Mouse (Mus musculus): Measurements from ENCODE around the gene Borcs7. TPM values are rescaled to one million over a fixed set of nuclear protein-coding genes. Genes with fewer than 3 reads are reported as not detected.
"Not testable (repeated sequence)": the region's sequence is repeated elsewhere in the genome, so short reads cannot be mapped to it uniquely, and the experiment has no call there.

The Borcs7 gene
- polyA plus RNA-seq, 1 experiment from 2014 or later = 15.3 TPM

- Histone ChIP-seq H3K4me1 (ENCODE audit: control insufficient read depth, insufficient read depth, low read length) (no peaks in the 10 kb centered on the region), H3K4me2 (ENCODE audit: low read depth, low read length) (no peak overlapping the region), H3K27ac (ENCODE audit: low read length) (no peak overlapping the region), H3K27me3 (ENCODE audit: control insufficient read depth, insufficient read depth, low read length) (no peaks in the 10 kb centered on the region), H3K9ac (ENCODE audit: low read length) (no peak overlapping the region), H3K4me3 (replicated peaks; ENCODE audit: low read length) (no peak overlapping the region), H3K9me3 (replicated peaks; ENCODE audit: control insufficient read depth, low read length) (0 out of 2 replicates have a peak, but pooled peaks cover 5% of the 10 kb centered on the region), H3K36me3 (ENCODE audit: control insufficient read depth, insufficient read depth, low read length) (peaks cover 6% of the 10 kb centered on the region; the same call in 1 of the 2 replicates)
- 71% methylated on average over 4 of the region's 4 CpGs for WGBS
- no peak for ATAC-seq (ENCODE audit: insufficient read depth, low FRiP score)
Observed at GRCm38 (mm10) chr19:46718150-46718549, 28.4 kb downstream of the Borcs7 start.

- no peak for ATAC-seq (ENCODE audit: insufficient read depth, low FRiP score)
- Histone ChIP-seq H3K27me3 (ENCODE audit: control insufficient read depth, insufficient read depth, low read length) (no peaks in the 10 kb centered on the region), H3K36me3 (ENCODE audit: control insufficient read depth, insufficient read depth, low read length) (no peaks in the 10 kb centered on the region), H3K9me3 (replicated peaks; ENCODE audit: control insufficient read depth, low read length) (no peaks in the 10 kb centered on the region), H3K9ac (ENCODE audit: low read length) (no peak overlapping the region), H3K4me1 (ENCODE audit: control insufficient read depth, insufficient read depth, low read length) (no peaks in the 10 kb centered on the region), H3K27ac (ENCODE audit: low read length) (no peak overlapping the region), H3K4me2 (ENCODE audit: low read depth, low read length) (no peak overlapping the region), H3K4me3 (replicated peaks; ENCODE audit: low read length) (no peak overlapping the region)
- 64% methylated on average over 11 of the region's 11 CpGs for WGBS
Observed at GRCm38 (mm10) chr19:46724411-46724810, 34.7 kb downstream of the Borcs7 start.

GRCm38 (mm10) chr19:46726142-46726541 lies 36.4 kb downstream of the Borcs7 start:
- WGBS = 95% methylated on average over 8 of the region's 8 CpGs
- ATAC-seq (ENCODE audit: insufficient read depth, low FRiP score) = no peak
- no peaks in the 10 kb centered on the region for H3K4me1 ChIP-seq (ENCODE audit: control insufficient read depth, insufficient read depth, low read length)

GRCm38 (mm10) chr19:46727140-46727736 lies 37.5 kb downstream of the Borcs7 start:
- no peak overlapping the region for H3K9ac ChIP-seq (ENCODE audit: low read length)
- H3K4me1 ChIP-seq (ENCODE audit: control insufficient read depth, insufficient read depth, low read length) = no peaks in the 10 kb centered on the region
- ATAC-seq (ENCODE audit: insufficient read depth, low FRiP score) = no peak
- H3K4me3 ChIP-seq (replicated peaks; ENCODE audit: low read length) = no peak overlapping the region
- no peak overlapping the region for H3K4me2 ChIP-seq (ENCODE audit: low read depth, low read length)
- H3K9me3 ChIP-seq (replicated peaks; ENCODE audit: control insufficient read depth, low read length) = no peaks in the 10 kb centered on the region
- no peak overlapping the region for H3K27ac ChIP-seq (ENCODE audit: low read length)
- no peaks in the 10 kb centered on the region for H3K36me3 ChIP-seq (ENCODE audit: control insufficient read depth, insufficient read depth, low read length)
- no peaks in the 10 kb centered on the region for H3K27me3 ChIP-seq (ENCODE audit: control insufficient read depth, insufficient read depth, low read length)
- 48% methylated on average over 8 of the region's 8 CpGs for WGBS

More at GRCm38 (mm10) chr19:46726142-46726541, 36.4 kb downstream of the Borcs7 start:
- H3K27ac ChIP-seq (ENCODE audit: low read length) = no peak overlapping the region
- H3K36me3 ChIP-seq (ENCODE audit: control insufficient read depth, insufficient read depth, low read length) = no peaks in the 10 kb centered on the region
- H3K4me3 ChIP-seq (replicated peaks; ENCODE audit: low read length) = no peak overlapping the region
- H3K4me2 ChIP-seq (ENCODE audit: low read depth, low read length) = no peak overlapping the region
- H3K9ac ChIP-seq (ENCODE audit: low read length) = no peak overlapping the region
- no peaks in the 10 kb centered on the region for H3K9me3 ChIP-seq (replicated peaks; ENCODE audit: control insufficient read depth, low read length)
- H3K27me3 ChIP-seq (ENCODE audit: control insufficient read depth, insufficient read depth, low read length) = no peaks in the 10 kb centered on the region

GRCm38 (mm10) chr19:46727945-46728540 lies 38.3 kb downstream of the Borcs7 start:
- Histone ChIP-seq H3K36me3 (ENCODE audit: control insufficient read depth, insufficient read depth, low read length) (no peaks in the 10 kb centered on the region), H3K4me1 (ENCODE audit: control insufficient read depth, insufficient read depth, low read length) (no peaks in the 10 kb centered on the region), H3K27ac (ENCODE audit: low read length) (no peak overlapping the region), H3K4me2 (ENCODE audit: low read depth, low read length) (no peak overlapping the region), H3K4me3 (replicated peaks; ENCODE audit: low read length) (no peak overlapping the region), H3K9ac (ENCODE audit: low read length) (no peak overlapping the region), H3K27me3 (ENCODE audit: control insufficient read depth, insufficient read depth, low read length) (no peaks in the 10 kb centered on the region), H3K9me3 (replicated peaks; ENCODE audit: control insufficient read depth, low read length) (no peaks in the 10 kb centered on the region)
- ATAC-seq (ENCODE audit: insufficient read depth, low FRiP score) = no peak
- WGBS = 34% methylated on average over 11 of the region's 11 CpGs

- Histone ChIP-seq H3K27me3 (ENCODE audit: control insufficient read depth, insufficient read depth, low read length) (no peaks in the 10 kb centered on the region), H3K4me3 (replicated peaks; ENCODE audit: low read length) (no peak overlapping the region), H3K9ac (ENCODE audit: low read length) (no peak overlapping the region), H3K27ac (ENCODE audit: low read length) (no peak overlapping the region), H3K4me2 (ENCODE audit: low read depth, low read length) (no peak overlapping the region), H3K36me3 (ENCODE audit: control insufficient read depth, insufficient read depth, low read length) (no peaks in the 10 kb centered on the region), H3K4me1 (ENCODE audit: control insufficient read depth, insufficient read depth, low read length) (no peaks in the 10 kb centered on the region), H3K9me3 (replicated peaks; ENCODE audit: control insufficient read depth, low read length) (no peaks in the 10 kb centered on the region)
- ATAC-seq (ENCODE audit: insufficient read depth, low FRiP score) = no peak
- 72% methylated on average over 3 of the region's 3 CpGs for WGBS
Observed at GRCm38 (mm10) chr19:46728909-46729308, 39.2 kb downstream of the Borcs7 start.

GRCm38 (mm10) chr19:46731351-46731750 lies 41.6 kb downstream of the Borcs7 start:
- Histone ChIP-seq H3K9me3 (replicated peaks; ENCODE audit: control insufficient read depth, low read length) (no peaks in the 10 kb centered on the region), H3K27me3 (ENCODE audit: control insufficient read depth, insufficient read depth, low read length) (no peaks in the 10 kb centered on the region), H3K27ac (ENCODE audit: low read length) (no peak overlapping the region), H3K9ac (ENCODE audit: low read length) (no peak overlapping the region), H3K4me1 (ENCODE audit: control insufficient read depth, insufficient read depth, low read length) (no peaks in the 10 kb centered on the region), H3K4me3 (replicated peaks; ENCODE audit: low read length) (no peak overlapping the region), H3K4me2 (ENCODE audit: low read depth, low read length) (no peak overlapping the region), H3K36me3 (ENCODE audit: control insufficient read depth, insufficient read depth, low read length) (no peaks in the 10 kb centered on the region)
- WGBS = 81% methylated on average over 10 of the region's 10 CpGs
- ATAC-seq (ENCODE audit: insufficient read depth, low FRiP score) = no peak

- H3K9ac ChIP-seq (ENCODE audit: low read length); H3K36me3 ChIP-seq (ENCODE audit: control insufficient read depth, insufficient read depth, low read length); H3K27me3 ChIP-seq (ENCODE audit: control insufficient read depth, insufficient read depth, low read length); H3K4me2 ChIP-seq (ENCODE audit: low read depth, low read length); H3K9me3 ChIP-seq (replicated peaks; ENCODE audit: control insufficient read depth, low read length); H3K27ac ChIP-seq (ENCODE audit: low read length); H3K4me3 ChIP-seq (replicated peaks; ENCODE audit: low read length); ATAC-seq (ENCODE audit: insufficient read depth, low FRiP score); H3K4me1 ChIP-seq (ENCODE audit: control insufficient read depth, insufficient read depth, low read length): not testable (repeated sequence)
- 94% methylated on average over 5 of the region's 5 CpGs for WGBS
Observed at GRCm38 (mm10) chr19:46732673-46733072, 43.0 kb downstream of the Borcs7 start.

GRCm38 (mm10) chr19:46733626-46734025 lies 43.9 kb downstream of the Borcs7 start:
- no peak overlapping the region for H3K4me2 ChIP-seq (ENCODE audit: low read depth, low read length)
- H3K4me1 ChIP-seq (ENCODE audit: control insufficient read depth, insufficient read depth, low read length) = no peaks in the 10 kb centered on the region
- WGBS = 88% methylated on average over 7 of the region's 7 CpGs
- no peak overlapping the region for H3K9ac ChIP-seq (ENCODE audit: low read length)
- H3K27ac ChIP-seq (ENCODE audit: low read length) = no peak overlapping the region
- H3K9me3 ChIP-seq (replicated peaks; ENCODE audit: control insufficient read depth, low read length) = no peaks in the 10 kb centered on the region
- H3K27me3 ChIP-seq (ENCODE audit: control insufficient read depth, insufficient read depth, low read length) = no peaks in the 10 kb centered on the region
- no peak for ATAC-seq (ENCODE audit: insufficient read depth, low FRiP score)
- H3K36me3 ChIP-seq (ENCODE audit: control insufficient read depth, insufficient read depth, low read length) = no peaks in the 10 kb centered on the region
- no peak overlapping the region for H3K4me3 ChIP-seq (replicated peaks; ENCODE audit: low read length)
